Mouse (Mus musculus) megakaryocyte, embryonic 14.5 days (primary cell): ENCODE measurements at regions not wholly inside any gene's neighbourhood (a gene's known extent, or its start where the extent isn't known, plus 50 kb on each side); places are given as distances from the start of the nearest gene placed in this dataset.

Experiments
- H3K27me3 ChIP-seq: replicated peaks from 2 replicates; pipeline ENCODE3; 2012; ENCODE audit warnings: inconsistent platforms
- H3K36me3 ChIP-seq: replicated peaks from 2 replicates; pipeline ENCODE3; 2012; ENCODE audit warnings: low read length, inconsistent platforms, mixed read lengths
- H3K4me1 ChIP-seq: 2 replicates; pipeline ENCODE4 v1.6.1; 2012; ENCODE audit warnings: inconsistent platforms
- H3K4me3 ChIP-seq: replicated peaks from 2 replicates; pipeline ENCODE3; 2012; ENCODE audit warnings: moderate library complexity, mild to moderate bottlenecking, inconsistent platforms
- H3K9me3 ChIP-seq: 2 replicates; pipeline ENCODE4 v1.6.1; 2012; ENCODE audit warnings: inconsistent platforms
- FLI1 ChIP-seq: IDR thresholded peaks from 2 replicates; pipeline ENCODE4 v1.6.1; 2012; ENCODE audit warnings: low read length, inconsistent platforms, mixed read lengths
- GATA1 ChIP-seq: IDR thresholded peaks from 3 replicates; pipeline ENCODE4 v1.6.1; 2012; ENCODE audit warnings: mixed read lengths, low read length, inconsistent platforms, borderline replicate concordance

DNA sequence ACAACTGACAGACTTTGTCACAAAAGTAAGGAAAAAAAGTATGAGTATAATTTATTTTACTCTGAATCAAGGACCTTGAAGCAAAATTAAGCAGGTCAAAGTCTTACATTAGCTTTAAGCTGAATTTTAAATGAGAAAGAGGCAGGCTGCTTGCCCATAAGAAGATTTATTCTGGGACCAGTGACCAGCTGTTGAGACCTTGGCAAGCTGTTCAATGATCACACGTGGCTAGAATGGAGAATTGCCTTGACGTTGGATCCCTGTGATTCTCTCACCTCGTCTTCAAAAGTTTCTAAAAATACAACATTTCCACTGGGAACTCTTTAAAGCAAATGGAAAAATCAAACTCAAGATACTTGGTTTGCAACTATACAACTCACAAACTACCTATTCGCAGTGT, 177.3 kb downstream of the Usp46 start:
- Histone ChIP-seq H3K27me3 (no peaks in the 10 kb centered on the region), H3K4me1 (no peaks in the 10 kb centered on the region), H3K4me3 (no peak overlapping the region), H3K36me3 (no peaks in the 10 kb centered on the region), H3K9me3 (peaks cover 3% of the 10 kb centered on the region; the same call in 1 of the 2 replicates)
- TF ChIP-seq FLI1, result no peak
- no peak for TF ChIP-seq GATA1

DNA sequence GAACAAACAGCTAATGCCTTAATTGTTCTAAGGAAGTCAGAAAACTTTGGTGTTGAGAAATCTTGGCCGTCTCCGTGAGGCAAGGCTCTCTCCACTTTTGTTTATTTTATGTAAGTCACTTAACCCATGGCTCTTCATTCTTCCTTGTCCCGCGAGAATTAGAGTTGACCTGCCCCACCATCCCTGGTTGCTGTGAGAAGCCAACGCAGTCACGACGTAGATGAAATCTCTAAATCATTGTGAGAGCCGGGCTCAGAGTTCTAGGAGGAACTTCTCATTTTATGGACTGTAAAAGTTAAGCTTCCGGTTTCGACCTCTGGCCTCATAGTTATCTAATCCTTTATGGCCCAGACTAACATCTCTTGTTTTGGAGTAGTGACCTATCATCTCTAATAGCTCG, 176.6 kb downstream of the Usp46 start:
- H3K4me3 ChIP-seq, result no peak overlapping the region
- peaks cover 3% of the 10 kb centered on the region; the same call in 1 of the 2 replicates for H3K9me3 ChIP-seq
- H3K36me3 ChIP-seq, result no peaks in the 10 kb centered on the region
- TF ChIP-seq GATA1, result no peak
- TF ChIP-seq FLI1, result no peak
- no peaks in the 10 kb centered on the region for H3K4me1 ChIP-seq
- no peaks in the 10 kb centered on the region for H3K27me3 ChIP-seq

DNA sequence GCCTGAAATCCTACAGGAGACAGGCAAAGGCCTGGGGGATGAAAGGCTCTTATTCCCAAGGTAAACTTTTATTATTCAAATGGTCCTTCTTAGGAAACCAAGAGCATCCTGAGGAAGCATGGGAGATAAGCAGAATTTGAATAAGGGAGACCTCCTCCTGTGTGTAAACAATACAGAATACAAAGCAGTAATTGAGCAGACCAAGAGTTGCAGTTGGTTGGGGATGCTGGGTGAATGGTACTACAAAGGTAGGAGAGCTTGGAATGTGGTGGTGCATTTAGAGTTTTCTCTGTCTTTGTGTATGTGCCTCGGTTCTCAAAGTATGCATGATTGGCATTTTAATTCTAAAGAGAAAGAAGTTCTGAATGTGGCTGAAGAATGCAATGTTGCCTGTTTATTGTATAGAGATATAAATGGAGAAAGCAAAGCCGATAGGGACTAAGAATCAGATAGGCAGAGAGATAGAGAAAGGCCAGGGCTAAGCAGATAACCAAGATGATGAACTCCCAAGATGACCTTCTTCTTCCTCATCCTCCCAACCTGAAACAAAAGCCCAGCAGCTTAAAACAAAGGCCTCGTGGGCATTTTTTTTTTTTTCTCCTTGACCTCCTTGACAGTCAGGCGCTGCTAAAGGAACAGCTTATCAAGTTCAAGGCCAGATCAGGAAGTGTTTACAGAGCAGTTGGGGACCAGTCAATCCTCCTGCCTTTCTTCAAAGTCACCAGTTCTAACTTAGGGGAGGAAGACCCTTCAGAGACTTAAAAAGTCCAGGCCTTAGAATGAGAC, 175.6 kb downstream of the Usp46 start:
- Histone ChIP-seq H3K9me3 (peaks cover 3% of the 10 kb centered on the region; the same call in 1 of the 2 replicates), H3K36me3 (no peaks in the 10 kb centered on the region), H3K4me1 (no peaks in the 10 kb centered on the region), H3K4me3 (no peak overlapping the region), H3K27me3 (no peaks in the 10 kb centered on the region)
- no peak for TF ChIP-seq GATA1

DNA sequence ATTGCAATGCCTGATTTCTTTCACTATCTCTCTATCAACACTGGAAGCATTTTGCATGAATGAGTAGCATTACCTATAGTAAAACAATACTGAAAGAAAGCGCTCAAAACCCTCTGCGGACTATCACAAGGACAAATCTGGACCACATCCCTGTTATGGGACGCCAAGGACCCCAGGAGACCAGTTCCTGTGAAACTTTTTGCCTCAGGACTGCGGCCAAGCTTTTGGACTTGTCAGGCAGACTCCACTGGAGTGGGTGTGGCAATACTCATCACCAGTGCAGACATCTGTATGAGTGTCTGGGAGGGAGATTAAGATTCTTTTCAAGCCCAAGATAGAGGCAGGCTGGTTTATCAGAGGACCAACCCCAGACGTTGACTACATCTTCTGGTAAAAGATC, 173.0 kb downstream of the Usp46 start:
- Histone ChIP-seq H3K9me3 (peaks cover 10% of the 10 kb centered on the region; the same call in 1 of the 2 replicates), H3K4me1 (no peaks in the 10 kb centered on the region), H3K4me3 (no peak overlapping the region), H3K36me3 (no peaks in the 10 kb centered on the region), H3K27me3 (no peaks in the 10 kb centered on the region)
- TF ChIP-seq GATA1, result no peak
- no peak for TF ChIP-seq FLI1

DNA sequence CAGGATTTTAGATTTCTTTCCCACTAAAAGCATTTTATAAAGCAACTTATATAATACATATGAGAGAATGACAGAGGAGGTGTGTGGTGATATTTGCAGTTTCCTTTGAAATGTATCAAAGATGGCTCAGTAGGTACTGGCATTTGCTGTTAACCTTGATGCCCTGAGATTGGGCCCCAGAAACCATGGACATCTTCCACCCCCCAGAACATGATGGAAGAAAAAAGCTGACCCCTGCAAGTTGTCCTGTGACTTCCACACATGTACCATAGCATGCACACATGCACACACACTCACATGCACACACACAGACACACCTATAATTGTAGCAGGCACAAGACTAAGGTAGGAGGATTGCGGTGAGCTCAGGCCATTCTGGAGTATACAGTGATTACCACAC, 171.4 kb downstream of the Usp46 start:
- Histone ChIP-seq H3K36me3 (no peaks in the 10 kb centered on the region), H3K9me3 (peaks cover 14% of the 10 kb centered on the region), H3K4me1 (peaks cover 4% of the 10 kb centered on the region), H3K4me3 (no peak overlapping the region), H3K27me3 (no peaks in the 10 kb centered on the region)
- TF ChIP-seq FLI1, result no peak
- TF ChIP-seq GATA1, result no peak

DNA sequence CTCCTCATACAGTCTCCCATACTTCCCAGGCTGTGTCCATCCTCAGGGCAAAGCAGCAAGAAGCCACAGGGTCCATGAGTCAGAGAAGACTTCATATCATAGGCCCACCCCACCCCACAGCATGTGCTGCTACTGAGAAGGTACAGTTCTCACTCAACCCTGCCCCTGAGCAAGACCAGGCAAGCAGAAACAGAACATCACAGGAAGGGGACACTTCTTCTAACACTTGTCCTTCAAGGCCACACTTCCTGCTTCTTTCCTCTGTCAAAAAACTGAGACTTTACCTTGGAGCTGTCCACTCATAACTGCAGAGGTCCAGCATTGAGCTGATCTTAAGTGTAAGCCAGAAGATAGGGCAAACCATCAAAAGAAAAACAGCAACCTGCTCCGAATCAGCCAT, 166.6 kb downstream of the Usp46 start:
- TF ChIP-seq GATA1 (no peak), FLI1 (no peak)
- peaks cover 2% of the 10 kb centered on the region for H3K27me3 ChIP-seq
- peaks cover 19% of the 10 kb centered on the region for H3K4me1 ChIP-seq
- H3K36me3 ChIP-seq, result no peaks in the 10 kb centered on the region
- peaks cover 10% of the 10 kb centered on the region; the same call in 1 of the 2 replicates for H3K9me3 ChIP-seq
- H3K4me3 ChIP-seq, result no peak overlapping the region

DNA sequence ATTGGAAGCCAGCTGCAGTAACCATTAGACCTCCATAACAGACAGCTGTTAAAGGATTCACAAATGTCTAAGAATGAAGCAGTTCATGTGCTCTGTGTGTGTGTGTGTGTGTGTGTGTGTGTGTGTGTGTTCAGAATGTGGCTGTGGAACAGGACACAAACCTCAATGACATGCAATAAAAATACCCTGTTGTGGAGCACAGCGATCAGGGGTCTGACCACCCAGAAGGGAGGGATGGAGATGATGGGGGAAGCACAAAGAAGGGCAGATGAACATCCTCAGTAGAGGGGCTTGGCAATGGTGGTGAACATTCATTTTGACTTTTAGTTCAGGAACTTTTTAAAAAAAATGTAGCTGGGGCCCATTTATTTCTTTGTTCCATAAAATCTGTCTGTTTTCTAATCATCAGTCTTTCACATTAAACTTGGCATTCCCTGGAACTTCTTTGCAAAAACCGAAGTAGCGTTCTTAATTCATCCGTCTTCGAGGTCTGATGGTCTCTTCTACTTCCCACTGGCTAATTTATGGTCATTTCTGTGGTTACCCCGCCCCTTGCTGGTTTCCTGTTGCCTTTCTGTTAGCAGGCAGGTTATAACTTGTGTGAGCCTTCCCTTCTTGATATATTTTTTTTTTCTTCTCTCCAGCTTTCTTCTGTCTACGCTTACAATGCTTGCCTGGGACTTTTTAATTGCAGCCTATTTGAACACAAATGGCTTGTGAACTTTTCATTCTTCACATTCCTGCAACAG, 165.6 kb downstream of the Usp46 start:
- H3K4me3 ChIP-seq, result peak overlapping the region; percentile 69
- peaks cover 19% of the 10 kb centered on the region for H3K4me1 ChIP-seq
- TF ChIP-seq FLI1, result no peak
- no peak for TF ChIP-seq GATA1
- no peaks in the 10 kb centered on the region for H3K36me3 ChIP-seq
- H3K27me3 ChIP-seq, result peaks cover 2% of the 10 kb centered on the region
- H3K9me3 ChIP-seq, result peaks cover 12% of the 10 kb centered on the region; the same call in 1 of the 2 replicates

DNA sequence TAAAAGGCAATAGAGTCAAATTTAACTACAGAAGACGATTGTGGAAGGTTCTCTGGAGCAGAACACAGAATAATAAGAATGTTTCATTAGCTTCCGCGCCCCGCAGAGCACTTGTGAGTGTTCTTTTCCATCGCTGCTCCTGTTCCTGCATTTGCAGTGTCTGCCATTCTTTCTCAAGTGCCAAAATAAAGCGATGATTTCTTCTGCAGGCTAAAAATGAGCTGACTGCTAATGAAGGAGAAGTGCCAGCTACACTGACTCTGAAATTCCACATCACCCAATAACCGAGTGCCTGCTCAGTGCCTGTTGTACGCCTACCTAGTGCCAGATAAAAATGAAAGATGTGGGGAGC, 165.0 kb downstream of the Usp46 start:
- Histone ChIP-seq H3K4me1 (peaks cover 19% of the 10 kb centered on the region), H3K4me3 (peak overlapping the region; percentile 38), H3K36me3 (no peaks in the 10 kb centered on the region), H3K27me3 (peaks cover 2% of the 10 kb centered on the region), H3K9me3 (peaks cover 7% of the 10 kb centered on the region; the same call in 1 of the 2 replicates)
- no peak for TF ChIP-seq FLI1
- TF ChIP-seq GATA1, result no peak

DNA sequence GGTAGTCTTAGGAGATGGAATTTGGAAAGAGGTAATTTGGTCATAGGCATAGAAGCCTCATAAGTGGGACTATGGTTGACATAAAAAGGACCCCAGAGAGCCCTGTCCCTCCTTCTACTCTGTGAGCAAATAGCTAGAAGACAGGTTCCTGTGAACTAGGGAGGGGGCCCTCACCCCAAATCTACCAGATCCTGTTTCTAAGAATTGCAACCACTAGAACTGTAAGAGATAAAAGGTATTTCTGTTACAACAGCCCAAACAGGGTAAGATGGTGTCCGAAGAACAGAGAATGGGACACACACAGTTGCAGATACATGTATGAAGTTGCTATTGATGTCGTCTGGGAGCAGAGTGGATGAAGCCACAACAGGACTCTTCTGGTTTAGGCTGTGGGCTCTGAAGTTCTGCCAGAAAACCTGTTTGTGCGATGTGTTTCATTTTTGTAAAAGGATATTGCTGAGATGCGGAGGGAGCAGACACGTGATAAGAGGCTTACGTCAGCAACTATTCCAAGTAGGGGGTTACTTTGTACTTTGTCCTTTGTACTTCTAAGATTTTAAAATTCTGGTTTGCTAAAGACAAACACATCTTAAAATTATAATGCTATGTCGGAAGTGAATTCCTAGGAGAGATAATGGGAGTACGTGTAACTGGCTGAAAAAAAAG, 164.0 kb downstream of the Usp46 start:
- Histone ChIP-seq H3K4me1 (peaks cover 19% of the 10 kb centered on the region), H3K27me3 (peaks cover 2% of the 10 kb centered on the region), H3K4me3 (no peak overlapping the region), H3K36me3 (no peaks in the 10 kb centered on the region), H3K9me3 (peaks cover 7% of the 10 kb centered on the region; the same call in 1 of the 2 replicates)
- TF ChIP-seq FLI1, result no peak
- TF ChIP-seq GATA1, result no peak
